Mouse (Mus musculus) erythroblast, adult 5-6 weeks (primary cell): ENCODE measurements around the gene Pcp2. TPM values are rescaled to one million over a fixed set of nuclear protein-coding genes. Genes with fewer than 3 reads are reported as not detected.

Source experiments
- ATAC-seq: replicated peaks from 2 replicates; pipeline ENCODE4 v1.8.0; 2016; ENCODE audit warnings: moderate number of reproducible peaks, mild to moderate bottlenecking, moderate TSS enrichment, inconsistent platforms; ENCODE audit not compliant: poor library complexity, low FRiP score, severe bottlenecking
- total RNA-seq, 2 experiments: library from RNA; stranded (forward) in 1 of 2; stranded (reverse) in 1 of 2; fragments of 150-400 nt in 1 of 2; fragments of 200-764, 138-1000 nt in 1 of 2; gene quantifications; 2 replicates each; pipeline versions ENCODE4 v1.2.3 to v1.2.4; 2015 to 2017; ENCODE audit warnings: low replicate concordance in 2 of 2

Gene Pcp2
- total RNA-seq, 2 experiments from 2014 or later = not detected

GRCm38 (mm10) chr8:3576211-3576960, 49.0 kb downstream of the Pcp2 start:
- ATAC-seq = no peak

- ATAC-seq = no peak
These were observed 50.8 kb downstream of the Pcp2 start for GRCm38 (mm10) chr8:3574546-3574945.

Other genes starting within 250 kb of the Pcp2 start
- 5.0 and 7.3 TPM in 2 replicates for gene Arhgef18, start 232.5 kb downstream of the Pcp2 start, total RNA-seq (2015; ENCODE audit: low replicate concordance)
- 7.0 and 7.7 TPM in 2 replicates for gene Arhgef18, start 232.5 kb downstream of the Pcp2 start, total RNA-seq (2017; ENCODE audit: low replicate concordance)
- 9.2 TPM in 1 of 2 replicates, not detected in the other for gene Pex11g, start 157.9 kb downstream of the Pcp2 start, total RNA-seq (2015; ENCODE audit: low replicate concordance)
- 0.09 and 0.28 TPM in 2 replicates for gene Pex11g, start 157.9 kb downstream of the Pcp2 start, total RNA-seq (2017; ENCODE audit: low replicate concordance)
- not detected in 2 replicates for gene Tex45, start 154.7 kb downstream of the Pcp2 start, total RNA-seq (2015; ENCODE audit: low replicate concordance)
- not detected in 2 replicates for gene Tex45, start 154.7 kb downstream of the Pcp2 start, total RNA-seq (2017; ENCODE audit: low replicate concordance)
- gene Zfp358, start 132.4 kb downstream of the Pcp2 start, total RNA-seq (2015; ENCODE audit: low replicate concordance) = 2.1 and 3.8 TPM in 2 replicates
- 0.17 and 1.1 TPM in 2 replicates for gene Zfp358, start 132.4 kb downstream of the Pcp2 start, total RNA-seq (2017; ENCODE audit: low replicate concordance)
- gene Mcoln1, start 125.1 kb downstream of the Pcp2 start, total RNA-seq (2015; ENCODE audit: low replicate concordance) = 20.2 and 33.6 TPM in 2 replicates
- 32.5 and 75.4 TPM in 2 replicates for gene Mcoln1, start 125.1 kb downstream of the Pcp2 start, total RNA-seq (2017; ENCODE audit: low replicate concordance)
- gene Pnpla6, start 110.2 kb downstream of the Pcp2 start, total RNA-seq (2015; ENCODE audit: low replicate concordance) = 40.9 and 43.5 TPM in 2 replicates
- gene Pnpla6, start 110.2 kb downstream of the Pcp2 start, total RNA-seq (2017; ENCODE audit: low replicate concordance) = 61.4 and 77.4 TPM in 2 replicates
- not detected in 2 replicates for gene C330021F23Rik, start 57.6 kb downstream of the Pcp2 start, total RNA-seq (2015; ENCODE audit: low replicate concordance)
- gene C330021F23Rik, start 57.6 kb downstream of the Pcp2 start, total RNA-seq (2017; ENCODE audit: low replicate concordance) = not detected in 2 replicates
- gene Camsap3, start 38.3 kb downstream of the Pcp2 start, total RNA-seq (2015; ENCODE audit: low replicate concordance) = not detected in 2 replicates
- 0.28 TPM in 1 of 2 replicates, not detected in the other for gene Camsap3, start 38.3 kb downstream of the Pcp2 start, total RNA-seq (2017; ENCODE audit: low replicate concordance)
- gene Xab2, start 4.2 kb downstream of the Pcp2 start, total RNA-seq (2015; ENCODE audit: low replicate concordance) = 4.4 and 5.4 TPM in 2 replicates
- gene Xab2, start 4.2 kb downstream of the Pcp2 start, total RNA-seq (2017; ENCODE audit: low replicate concordance) = 11.0 and 16.0 TPM in 2 replicates
- gene Pet100, start 4.0 kb downstream of the Pcp2 start, total RNA-seq (2015; ENCODE audit: low replicate concordance) = 49.1 and 125 TPM in 2 replicates
- gene Pet100, start 4.0 kb downstream of the Pcp2 start, total RNA-seq (2017; ENCODE audit: low replicate concordance) = 57.1 and 125 TPM in 2 replicates
- 44.7 and 49.2 TPM in 2 replicates for gene Stxbp2, start 5.4 kb upstream of the Pcp2 start, total RNA-seq (2015; ENCODE audit: low replicate concordance)
- gene Stxbp2, start 5.4 kb upstream of the Pcp2 start, total RNA-seq (2017; ENCODE audit: low replicate concordance) = 43.8 and 74.6 TPM in 2 replicates
- gene Retn, start 30.2 kb upstream of the Pcp2 start, total RNA-seq (2015; ENCODE audit: low replicate concordance) = not detected in 2 replicates
- gene Retn, start 30.2 kb upstream of the Pcp2 start, total RNA-seq (2017; ENCODE audit: low replicate concordance) = not detected in 2 replicates
- 64.0 and 64.8 TPM in 2 replicates for gene Mcemp1, start 40.2 kb upstream of the Pcp2 start, total RNA-seq (2015; ENCODE audit: low replicate concordance)
- 29.6 and 32.8 TPM in 2 replicates for gene Mcemp1, start 40.2 kb upstream of the Pcp2 start, total RNA-seq (2017; ENCODE audit: low replicate concordance)
- 4.4 TPM in 1 of 2 replicates, not detected in the other for gene Fcor, start 46.8 kb upstream of the Pcp2 start, total RNA-seq (2015; ENCODE audit: low replicate concordance)
- gene Fcor, start 46.8 kb upstream of the Pcp2 start, total RNA-seq (2017; ENCODE audit: low replicate concordance) = 2.8 and 5.6 TPM in 2 replicates
- 1.9 and 3.5 TPM in 2 replicates for gene Trappc5, start 50.8 kb upstream of the Pcp2 start, total RNA-seq (2015; ENCODE audit: low replicate concordance)
- 7.0 and 8.3 TPM in 2 replicates for gene Trappc5, start 50.8 kb upstream of the Pcp2 start, total RNA-seq (2017; ENCODE audit: low replicate concordance)
- gene Fcer2a, start 68.6 kb upstream of the Pcp2 start, total RNA-seq (2015; ENCODE audit: low replicate concordance) = not detected in 2 replicates
- gene Fcer2a, start 68.6 kb upstream of the Pcp2 start, total RNA-seq (2017; ENCODE audit: low replicate concordance) = not detected in 2 replicates
- gene Clec4g, start 95.1 kb upstream of the Pcp2 start, total RNA-seq (2015; ENCODE audit: low replicate concordance) = not detected in 2 replicates
- gene Clec4g, start 95.1 kb upstream of the Pcp2 start, total RNA-seq (2017; ENCODE audit: low replicate concordance) = not detected in 2 replicates
- gene Cd209a, start 123.4 kb upstream of the Pcp2 start, total RNA-seq (2015; ENCODE audit: low replicate concordance) = 0.77 and 5.2 TPM in 2 replicates
- gene Cd209a, start 123.4 kb upstream of the Pcp2 start, total RNA-seq (2017; ENCODE audit: low replicate concordance) = 2.6 and 3.8 TPM in 2 replicates
- not detected in 2 replicates for gene Cd209e, start 228.8 kb upstream of the Pcp2 start, total RNA-seq (2015; ENCODE audit: low replicate concordance)
- gene Cd209e, start 228.8 kb upstream of the Pcp2 start, total RNA-seq (2017; ENCODE audit: low replicate concordance) = not detected in 2 replicates